Mouse (Mus musculus) ovary, adult 18-20 months (tissue): Measurements from ENCODE around the gene Ctso.

Experiments used
- DNase-seq: peaks from one replicate; pipeline ENCODE4 v3.0.0; 2022; ENCODE audit warnings: low spot score, mixed read lengths

Gene Ctso

GRCm38 (mm10) chr3:81932141-81933101, at the start of gene Ctso:
Gene Ctso, plus strand, starts transcription at chr3:81932601.
- peak; percentile 73 for DNase-seq

GRCm38 (mm10) chr3:81883916-81884315, 48.5 kb upstream of the Ctso start:
- no peak for DNase-seq

- DNase-seq: no peak
These were observed 46.8 kb upstream of the Ctso start for GRCm38 (mm10) chr3:81885566-81885965.

- no peak for DNase-seq
These were observed 43.3 kb upstream of the Ctso start for GRCm38 (mm10) chr3:81889137-81889536.

GRCm38 (mm10) chr3:81910286-81911036, 21.9 kb upstream of the Ctso start:
- no peak for DNase-seq

GRCm38 (mm10) chr3:81916030-81916686, 16.2 kb upstream of the Ctso start:
- no peak for DNase-seq

GRCm38 (mm10) chr3:81917354-81917935, 15.0 kb upstream of the Ctso start:
- no peak for DNase-seq

GRCm38 (mm10) chr3:81918215-81918614, 14.2 kb upstream of the Ctso start:
- DNase-seq: no peak

GRCm38 (mm10) chr3:81919681-81920080, 12.7 kb upstream of the Ctso start:
- no peak for DNase-seq

GRCm38 (mm10) chr3:81922910-81923309, 9.5 kb upstream of the Ctso start:
- DNase-seq: no peak

- DNase-seq: no peak
These were observed 7.5 kb upstream of the Ctso start for GRCm38 (mm10) chr3:81924931-81925330.

- no peak for DNase-seq
These were observed 6.5 kb upstream of the Ctso start for GRCm38 (mm10) chr3:81925856-81926255.

GRCm38 (mm10) chr3:81926764-81927325, 5.6 kb upstream of the Ctso start:
- no peak for DNase-seq

- DNase-seq: no peak
These were observed 3.3 kb upstream of the Ctso start for GRCm38 (mm10) chr3:81929073-81929472.

- no peak for DNase-seq
These were observed 706 bp upstream of the Ctso start for GRCm38 (mm10) chr3:81931695-81932094.

GRCm38 (mm10) chr3:81933348-81933747, 947 bp downstream of the Ctso start:
- DNase-seq: no peak

GRCm38 (mm10) chr3:81938924-81939323, 6.5 kb downstream of the Ctso start:
- DNase-seq: peak; percentile 37

GRCm38 (mm10) chr3:81942341-81942740, 9.9 kb downstream of the Ctso start:
- DNase-seq: no peak

GRCm38 (mm10) chr3:81943097-81943496, 10.7 kb downstream of the Ctso start:
- no peak for DNase-seq

GRCm38 (mm10) chr3:81944851-81945393, 12.5 kb downstream of the Ctso start:
- no peak for DNase-seq

GRCm38 (mm10) chr3:81949048-81949447, 16.6 kb downstream of the Ctso start:
- DNase-seq: no peak
